Mouse (Mus musculus) heart, embryonic 14.5 days (tissue): ENCODE measurements at regions not wholly inside any gene's neighbourhood (a gene's known extent, or its start where the extent isn't known, plus 50 kb on each side); places are given as distances from the start of the nearest gene placed in this dataset.

ENCODE experiments used
- ATAC-seq: fragments of 200-750 bp; cut with Nextera tagmentation; 2 replicates; pipeline ENCODE4 v1.8.0; 2017; ENCODE audit warnings: low read depth, moderate TSS enrichment; ENCODE audit not compliant: insufficient number of reproducible peaks, insufficient read depth, low FRiP score
- H3K27ac ChIP-seq, 2 experiments: fragments of 200-500 bp in 1 of 2; fragments of 300-500 bp in 1 of 2; sonication (generic) in 1 of 2; replicated peaks in 1 of 2; 2 replicates each; pipeline ENCODE4 v1.5.1; 2012 to 2014; ENCODE audit warnings: low read depth in 2 of 2, low read length in 2 of 2, control low read depth in 1 of 2, mild to moderate bottlenecking in 1 of 2, mixed read lengths in 1 of 2; ENCODE audit not compliant: control insufficient read depth in 1 of 2, insufficient read depth in 1 of 2
- H3K27me3 ChIP-seq: fragments of 300-500 bp; sonication (generic); 2 replicates; pipeline ENCODE4 v1.6.1; 2014; ENCODE audit warnings: mild to moderate bottlenecking, low read length, control low read depth; ENCODE audit not compliant: control insufficient read depth, insufficient read depth
- H3K36me3 ChIP-seq: fragments of 300-500 bp; sonication (generic); 2 replicates; pipeline ENCODE4 v1.6.1; 2014; ENCODE audit warnings: mild to moderate bottlenecking, control low read depth, low read length, mixed read lengths; ENCODE audit not compliant: control insufficient read depth, insufficient read depth
- H3K4me1 ChIP-seq, 2 experiments: fragments of 200-500 bp in 1 of 2; fragments of 300-500 bp in 1 of 2; sonication (generic) in 1 of 2; 2 replicates each; pipeline ENCODE4 v1.6.1; 2012 to 2014; ENCODE audit warnings: low read length in 2 of 2, control low read depth in 1 of 2, mixed read lengths in 1 of 2; ENCODE audit not compliant: control insufficient read depth in 2 of 2, insufficient read depth in 2 of 2
- H3K4me2 ChIP-seq: fragments of 300-500 bp; sonication (generic); 2 replicates; pipeline ENCODE4 v1.6.1; 2014; ENCODE audit warnings: mild to moderate bottlenecking, low read length
- H3K4me3 ChIP-seq, 2 experiments: fragments of 200-500 bp in 1 of 2; fragments of 300-500 bp in 1 of 2; sonication (generic) in 1 of 2; 2 replicates each; pipeline ENCODE4 v1.5.1; 2012 to 2014; ENCODE audit warnings: low read length in 2 of 2, mild to moderate bottlenecking in 2 of 2, control low read depth in 1 of 2, low read depth in 1 of 2, moderate library complexity in 1 of 2; ENCODE audit not compliant: control insufficient read depth in 1 of 2, insufficient read depth in 1 of 2
- H3K9ac ChIP-seq: fragments of 300-500 bp; sonication (generic); 2 replicates; pipeline ENCODE4 v1.6.1; 2014; ENCODE audit warnings: mild to moderate bottlenecking, low read length
- H3K9me3 ChIP-seq: fragments of 300-500 bp; sonication (generic); 2 replicates; pipeline ENCODE4 v1.6.1; 2016; ENCODE audit warnings: low read length, control low read depth; ENCODE audit not compliant: control insufficient read depth
- WGBS: fragments of 180-500 bp; shearing (Covaris S2); extraction: QIAGEN DNeasy Blood & Tissue Kit; methylation state at CpG from one replicate; pipeline ENCODE4 v1.1.7; 2014; 5-methylcytosine and 5-hydroxymethylcytosine counted together

DNA sequence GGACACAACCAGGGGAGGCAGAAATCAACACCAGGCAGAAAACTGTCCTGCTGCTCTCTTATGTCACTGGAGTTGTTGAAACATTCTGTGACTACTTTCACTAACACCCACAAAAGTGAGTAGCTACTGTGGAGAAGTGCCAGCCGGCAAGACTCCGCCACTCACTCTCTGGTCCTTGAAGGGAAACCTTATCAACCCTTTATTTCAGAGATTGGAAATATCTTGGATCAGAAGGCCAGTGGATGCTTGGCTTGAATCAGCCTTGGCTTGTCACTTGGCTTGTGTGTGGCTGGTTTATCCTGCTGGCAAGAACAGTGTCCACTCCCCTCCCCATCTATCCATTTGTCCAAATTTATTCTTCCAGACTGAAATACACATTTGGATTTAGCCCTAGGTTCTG, 335.3 kb upstream of the Tbx3 start:
- H3K4me3 ChIP-seq = no peak overlapping the region
- 80% methylated on average over 2 of the region's 2 CpGs for WGBS

DNA sequence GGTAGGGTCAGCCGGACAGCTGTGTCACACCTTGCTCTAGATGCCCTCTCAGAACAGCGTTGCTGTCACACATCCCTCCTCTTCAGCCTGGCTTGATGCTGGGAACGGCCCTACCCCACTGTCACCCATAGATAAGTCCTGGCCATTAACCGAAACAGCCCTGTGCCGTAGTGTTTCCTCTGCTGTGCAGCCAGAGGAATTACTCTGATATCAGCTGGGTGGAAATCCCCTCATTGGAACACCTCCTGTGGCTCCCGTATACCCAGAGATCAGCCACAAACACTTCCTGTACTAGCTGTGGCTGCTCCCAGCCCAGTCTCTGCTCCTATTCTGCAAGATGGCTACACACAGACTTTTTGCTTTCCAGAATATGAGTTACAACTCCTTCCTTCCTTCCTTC, 334.5 kb upstream of the Tbx3 start:
- 43% methylated on average over 6 of the region's 6 CpGs for WGBS
- Histone ChIP-seq H3K27ac (no peak overlapping the region), H3K27me3 (peaks cover 4% of the 10 kb centered on the region), H3K4me1 (no peaks in the 10 kb centered on the region; a peak in 1 of 4 replicates), H3K36me3 (no peaks in the 10 kb centered on the region), H3K4me2 (no peak overlapping the region), H3K9me3 (no peaks in the 10 kb centered on the region), H3K4me3 (no peak overlapping the region), H3K9ac (no peak overlapping the region)
- no peak for ATAC-seq

More for the DNA sequence above, 335.3 kb upstream of the Tbx3 start:
- Histone ChIP-seq H3K9ac (no peak overlapping the region), H3K36me3 (no peaks in the 10 kb centered on the region), H3K27ac (no peak overlapping the region), H3K27me3 (peaks cover 4% of the 10 kb centered on the region), H3K9me3 (no peaks in the 10 kb centered on the region), H3K4me2 (no peak overlapping the region), H3K4me1 (no peaks in the 10 kb centered on the region; a peak in 1 of 4 replicates)
- no peak for ATAC-seq

DNA sequence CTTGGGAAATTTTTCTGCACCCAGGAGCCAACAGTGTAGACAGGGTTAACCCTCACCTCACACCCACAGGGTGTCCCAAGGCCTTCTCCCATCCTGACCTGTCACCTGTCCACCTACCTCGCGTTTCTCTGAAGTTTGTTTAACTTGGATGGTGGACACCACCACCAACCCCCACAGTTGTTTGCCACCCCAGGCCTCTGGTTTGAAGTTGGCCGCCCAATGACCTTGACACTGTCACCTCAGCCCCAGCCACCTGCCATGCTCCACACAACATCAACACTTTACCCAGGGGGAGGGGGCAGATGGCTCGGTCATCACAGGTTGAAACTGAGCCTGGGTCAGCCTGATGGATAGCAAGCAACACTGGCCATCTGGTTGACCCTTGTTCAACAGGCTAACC, 332.7 kb upstream of the Tbx3 start:
- Histone ChIP-seq H3K9me3 (no peaks in the 10 kb centered on the region), H3K4me2 (no peak overlapping the region), H3K4me3 (no peak overlapping the region), H3K4me1 (no peaks in the 10 kb centered on the region; a peak in 1 of 4 replicates), H3K27ac (no peak overlapping the region), H3K9ac (no peak overlapping the region), H3K36me3 (no peaks in the 10 kb centered on the region), H3K27me3 (no peaks in the 10 kb centered on the region; the same call in 1 of the 2 replicates)
- 89% methylated on average over 4 of the region's 4 CpGs for whole genome bisulfite sequencing
- no peak for ATAC-seq

DNA sequence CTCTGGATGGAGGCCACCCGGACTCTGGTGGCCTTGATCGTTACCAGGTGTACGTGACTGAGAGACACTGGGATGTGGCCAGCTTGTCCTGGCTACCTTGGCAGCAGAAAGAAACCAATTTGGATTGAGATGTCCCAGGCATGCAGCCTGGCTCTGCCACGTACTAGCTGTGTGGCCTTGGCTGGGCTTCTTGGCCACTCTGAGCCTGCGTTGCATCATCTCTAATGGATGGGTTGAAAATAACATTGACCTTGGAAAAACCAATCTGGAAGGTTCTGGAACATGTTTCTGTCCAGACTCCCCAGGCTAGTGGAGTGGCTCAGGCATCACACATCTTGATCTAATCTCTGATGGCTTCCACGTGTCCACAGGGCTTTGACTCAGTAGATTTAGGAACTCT, 331.8 kb upstream of the Tbx3 start:
- WGBS = 90% methylated on average over 6 of the region's 6 CpGs
- Histone ChIP-seq H3K4me2 (no peak overlapping the region), H3K27me3 (no peaks in the 10 kb centered on the region; the same call in 1 of the 2 replicates), H3K36me3 (no peaks in the 10 kb centered on the region), H3K9me3 (no peaks in the 10 kb centered on the region), H3K4me3 (no peak overlapping the region), H3K27ac (no peak overlapping the region), H3K9ac (no peak overlapping the region), H3K4me1 (no peaks in the 10 kb centered on the region)
- no peak for ATAC-seq

DNA sequence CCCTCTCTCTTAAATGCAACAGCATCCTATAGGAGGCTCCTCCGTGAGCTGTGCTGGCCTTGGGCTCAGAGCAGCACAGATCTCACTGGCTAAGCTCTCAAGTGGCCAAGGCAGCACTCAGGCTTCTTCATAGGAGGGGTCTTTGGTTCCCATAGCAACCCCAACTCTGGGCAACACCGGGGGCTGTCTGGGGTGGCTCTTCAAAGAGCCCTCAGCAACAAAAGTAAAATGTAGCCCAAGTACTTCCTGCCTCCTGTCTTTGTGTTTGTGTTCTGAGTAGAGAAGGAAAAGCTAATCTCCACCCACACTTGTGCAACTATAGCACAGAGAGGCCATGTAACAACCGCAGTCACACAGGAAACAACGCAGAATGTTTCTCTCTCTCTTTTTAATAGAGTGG, 322.2 kb upstream of the Tbx3 start:
- no peak overlapping the region for H3K4me3 ChIP-seq
- H3K36me3 ChIP-seq = no peaks in the 10 kb centered on the region
- H3K4me1 ChIP-seq = peaks cover 2 to 6% of the 10 kb centered on the region in 2 experiments; a peak in 2 of 4 replicates
- no peak overlapping the region for H3K27ac ChIP-seq
- H3K27me3 ChIP-seq = no peaks in the 10 kb centered on the region
- no peak for ATAC-seq
- WGBS = 49% methylated on average over 4 of the region's 4 CpGs
- no peak overlapping the region for H3K9ac ChIP-seq
- H3K9me3 ChIP-seq = no peaks in the 10 kb centered on the region
- no peak overlapping the region for H3K4me2 ChIP-seq

DNA sequence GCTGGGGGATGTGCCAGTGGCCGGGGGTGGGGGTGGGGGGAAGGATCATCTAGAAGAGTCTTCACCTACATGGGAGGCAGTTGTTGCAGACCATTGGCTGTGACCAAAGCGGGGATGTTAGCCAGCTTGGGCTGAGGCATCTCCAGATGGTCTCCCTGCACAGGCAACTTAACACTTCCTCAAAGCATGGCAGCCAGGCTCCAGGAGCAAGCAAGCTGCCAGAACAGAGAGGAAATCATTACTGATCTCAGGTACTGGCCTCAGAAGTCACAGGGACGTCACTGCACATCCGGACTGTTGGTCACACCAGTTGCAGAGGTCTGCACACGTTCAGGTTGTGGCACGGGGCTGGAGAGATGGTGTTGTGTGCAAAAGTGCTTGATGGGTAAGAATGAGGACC, 321.1 kb upstream of the Tbx3 start:
- H3K27ac ChIP-seq = no peak overlapping the region
- H3K9ac ChIP-seq = no peak overlapping the region
- no peak overlapping the region for H3K4me3 ChIP-seq
- H3K9me3 ChIP-seq = no peaks in the 10 kb centered on the region
- no peaks in the 10 kb centered on the region for H3K27me3 ChIP-seq
- H3K4me1 ChIP-seq = peaks cover 2 to 6% of the 10 kb centered on the region in 2 experiments; a peak in 2 of 4 replicates
- 73% methylated on average over 6 of the region's 6 CpGs for WGBS
- H3K36me3 ChIP-seq = no peaks in the 10 kb centered on the region
- H3K4me2 ChIP-seq = no peak overlapping the region
- ATAC-seq = no peak

DNA sequence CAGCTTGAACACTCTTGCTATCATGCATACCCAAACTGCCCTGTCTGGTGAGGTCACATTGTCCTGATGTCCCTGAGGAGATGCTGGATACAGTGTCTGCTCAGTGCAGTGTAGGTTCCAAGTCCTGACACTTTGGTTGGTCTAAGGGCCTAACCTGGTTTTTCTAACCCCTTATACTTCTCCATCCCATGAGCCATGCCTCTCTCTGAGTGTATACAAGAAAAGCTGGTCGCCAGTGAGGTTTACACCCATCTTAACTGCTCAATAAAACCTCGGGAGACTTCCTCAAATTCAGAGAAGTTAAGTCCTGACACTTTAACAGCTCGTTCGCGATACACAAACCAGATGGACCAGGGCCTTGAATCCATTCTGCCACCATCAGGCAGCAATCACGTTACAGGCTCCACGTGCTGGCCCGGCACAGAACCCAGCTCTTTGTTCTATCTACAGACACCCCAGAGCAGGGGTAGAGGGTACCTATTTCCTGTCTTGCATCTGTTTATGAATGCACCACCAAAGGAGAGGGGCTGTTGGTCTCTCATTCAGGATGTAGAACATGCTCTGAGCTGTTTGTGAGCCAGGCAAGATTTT, 320.0 kb upstream of the Tbx3 start:
- no peak for ATAC-seq
- peaks cover 2 to 4% of the 10 kb centered on the region in 2 experiments; a peak in 2 of 4 replicates for H3K4me1 ChIP-seq
- no peak overlapping the region for H3K4me3 ChIP-seq
- no peaks in the 10 kb centered on the region for H3K36me3 ChIP-seq
- no peak overlapping the region for H3K9ac ChIP-seq
- H3K27me3 ChIP-seq = no peaks in the 10 kb centered on the region
- no peak overlapping the region for H3K4me2 ChIP-seq
- no peaks in the 10 kb centered on the region for H3K9me3 ChIP-seq
- H3K27ac ChIP-seq = no peak overlapping the region
- 44% methylated on average over 8 of the region's 8 CpGs for WGBS

DNA sequence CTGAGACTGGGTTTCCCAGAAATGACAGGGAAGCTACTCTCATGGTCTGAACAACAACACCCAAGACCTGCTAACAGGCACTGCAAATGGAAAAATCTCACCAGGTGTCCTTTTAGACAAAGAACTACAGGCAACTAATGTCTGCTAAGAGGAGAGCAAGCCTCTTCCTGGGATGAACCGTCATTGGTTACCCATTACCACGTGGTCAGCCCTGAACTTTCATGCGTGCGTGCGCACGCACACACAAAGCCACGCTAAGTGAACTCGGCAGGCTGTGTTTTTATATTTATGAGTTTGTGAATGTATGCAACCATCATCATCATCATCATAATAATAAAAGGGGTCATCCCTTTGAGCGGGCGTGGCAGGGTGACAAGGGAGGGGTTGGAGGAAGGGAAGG, 315.0 kb upstream of the Tbx3 start:
- ATAC-seq = no peak
- H3K4me1 ChIP-seq = peaks cover 0 to 5% of the 10 kb centered on the region in 2 experiments; a peak in 1 of 4 replicates
- H3K27ac ChIP-seq = no peak overlapping the region
- H3K4me3 ChIP-seq = no peak overlapping the region
- no peak overlapping the region for H3K4me2 ChIP-seq
- H3K9me3 ChIP-seq = no peaks in the 10 kb centered on the region
- H3K36me3 ChIP-seq = no peaks in the 10 kb centered on the region
- H3K27me3 ChIP-seq = no peaks in the 10 kb centered on the region
- WGBS = 89% methylated on average over 10 of the region's 10 CpGs
- H3K9ac ChIP-seq = no peak overlapping the region
